Mouse (Mus musculus) ES-E14 (cell line): ENCODE measurements around the gene Dab1. TPM values are rescaled to one million over a fixed set of nuclear protein-coding genes. Genes with fewer than 3 reads are reported as not detected.

Experiments
- DNase-seq: peaks from one replicate; pipeline ENCODE4 v3.0.0-alpha.2; 2013; ENCODE audit warnings: low read depth, low spot score
- H3K27ac ChIP-seq: 2 replicates; pipeline ENCODE4 v1.5.1; 2012; ENCODE audit warnings: low read depth, mild to moderate bottlenecking, low read length, moderate library complexity, mixed read lengths; ENCODE audit not compliant: poor library complexity, insufficient read depth, severe bottlenecking
- H3K36me3 ChIP-seq: 2 replicates; pipeline ENCODE4 v1.6.1; 2012; ENCODE audit warnings: mild to moderate bottlenecking, low read length, moderate library complexity, mixed read lengths; ENCODE audit not compliant: control insufficient read depth, poor library complexity, insufficient read depth, severe bottlenecking
- H3K4me1 ChIP-seq, 2 experiments: fragments of 150-350 bp in 1 of 2; sonication (generic) in 1 of 2; 2 replicates each; pipeline ENCODE4 v1.6.1; 2012; ENCODE audit warnings: low read length in 2 of 2, mild to moderate bottlenecking in 1 of 2, mixed read lengths in 1 of 2; ENCODE audit not compliant: control insufficient read depth in 2 of 2, insufficient read depth in 2 of 2, poor library complexity in 1 of 2
- H3K4me3 ChIP-seq, 2 experiments: fragments of 150-350 bp in 1 of 2; sonication (generic) in 1 of 2; 2 replicates each; pipeline ENCODE4 v1.5.1; 2012; ENCODE audit warnings: low read length in 2 of 2, low read depth in 1 of 2, mild to moderate bottlenecking in 1 of 2, mixed read lengths in 1 of 2; ENCODE audit not compliant: insufficient read depth in 1 of 2, poor library complexity in 1 of 2, severe bottlenecking in 1 of 2
- H3K9ac ChIP-seq: 2 replicates; pipeline ENCODE4 v1.6.1; 2012; ENCODE audit warnings: low read depth, mild to moderate bottlenecking, low read length, mixed read lengths; ENCODE audit not compliant: poor library complexity, insufficient read depth, severe bottlenecking
- H3K9me3 ChIP-seq: fragments of 150-350 bp; sonication (generic); 2 replicates; pipeline ENCODE4 v1.6.1; 2012; ENCODE audit warnings: low read depth, mild to moderate bottlenecking, low read length; ENCODE audit not compliant: control insufficient read depth, insufficient read depth
- CHD2 ChIP-seq: IDR thresholded peaks from 2 replicates; pipeline ENCODE4 v1.6.1; 2014; ENCODE audit warnings: mild to moderate bottlenecking, low read depth, low read length, inconsistent platforms
- HCFC1 ChIP-seq: IDR thresholded peaks from 2 replicates; pipeline ENCODE4 v1.6.1; 2012; ENCODE audit warnings: low read length, inconsistent platforms, borderline replicate concordance; ENCODE audit not compliant: insufficient read depth
- MAFK ChIP-seq: IDR thresholded peaks from 2 replicates; pipeline ENCODE4 v1.6.1; 2014; ENCODE audit warnings: mild to moderate bottlenecking, low read depth, low read length, inconsistent platforms; ENCODE audit not compliant: insufficient read depth
- ZC3H11A ChIP-seq: IDR thresholded peaks from 2 replicates; pipeline ENCODE4 v1.6.1; 2012; ENCODE audit warnings: low read depth, mild to moderate bottlenecking, inconsistent platforms, low read length, borderline replicate concordance
- ZNF384 ChIP-seq: IDR thresholded peaks from 2 replicates; pipeline ENCODE4 v1.6.1; 2012; ENCODE audit warnings: low read depth, low read length, inconsistent platforms
- in situ Hi-C, 2 experiments: fragments of 600-800 bp; cut with MboI; formaldehyde crosslinking; loops; one replicate each; pipeline ENCODE4 v1.15.1; 2025; ENCODE audit warnings: low sequenced_read_pairs in 2 of 2, inconsistent platforms in 1 of 2; ENCODE audit not compliant: unreplicated experiment in 2 of 2
- total RNA-seq: library from RNA; depleted of rRNA; stranded (reverse); fragments of 300-350 nt; gene quantifications from 2 replicates; pipeline ENCODE4 v1.2.3, GENCODE M21; 2012

The Dab1 gene
- total RNA-seq, 1 experiment: 7.9 TPM

- DNase-seq: no peak
- no peak overlapping the region for H3K27ac ChIP-seq
- H3K36me3 ChIP-seq: no peaks in the 10 kb centered on the region
- H3K9ac ChIP-seq: no peak overlapping the region
- in situ Hi-C loops: no loop called here
- no peak overlapping the region for H3K4me3 ChIP-seq
- H3K4me1 ChIP-seq: peaks cover 0 to 7% of the 10 kb centered on the region in 2 experiments; a peak in 1 of 4 replicates
- TF ChIP-seq ZNF384 (no peak), HCFC1 (no peak), CHD2 (no peak), ZC3H11A (no peak), MAFK (no peak)
- no peaks in the 10 kb centered on the region for H3K9me3 ChIP-seq
These were observed 592.6 kb downstream of the Dab1 start for GRCm38 (mm10) chr4:104211531-104212455.

GRCm38 (mm10) chr4:104214724-104215123, 595.6 kb downstream of the Dab1 start:
- Histone ChIP-seq H3K4me1 (peaks cover 0 to 7% of the 10 kb centered on the region in 2 experiments; a peak in 1 of 4 replicates), H3K36me3 (no peaks in the 10 kb centered on the region), H3K27ac (no peak overlapping the region), H3K4me3 (no peak overlapping the region), H3K9ac (no peak overlapping the region), H3K9me3 (no peaks in the 10 kb centered on the region)
- no peak for DNase-seq
- TF ChIP-seq HCFC1 (no peak), MAFK (no peak), ZNF384 (no peak), CHD2 (no peak), ZC3H11A (no peak)
- in situ Hi-C loops: no loop called here

- Histone ChIP-seq H3K27ac (no peak overlapping the region), H3K9me3 (no peaks in the 10 kb centered on the region), H3K4me1 (peaks cover 0 to 7% of the 10 kb centered on the region in 2 experiments; a peak in 1 of 4 replicates), H3K4me3 (no peak overlapping the region), H3K9ac (no peak overlapping the region), H3K36me3 (no peaks in the 10 kb centered on the region)
- in situ Hi-C loops: no loop called here
- TF ChIP-seq MAFK (no peak), CHD2 (no peak), HCFC1 (no peak), ZC3H11A (no peak), ZNF384 (no peak)
- no peak for DNase-seq
These were observed 598.2 kb downstream of the Dab1 start for GRCm38 (mm10) chr4:104217336-104217735.

GRCm38 (mm10) chr4:104218765-104219164, 599.6 kb downstream of the Dab1 start:
- H3K4me3 ChIP-seq: no peak overlapping the region
- H3K9me3 ChIP-seq: no peaks in the 10 kb centered on the region
- no peak for TF ChIP-seq ZC3H11A
- no peak for TF ChIP-seq CHD2
- in situ Hi-C loops: no loop called here
- peaks cover 0 to 7% of the 10 kb centered on the region in 2 experiments; a peak in 1 of 4 replicates for H3K4me1 ChIP-seq
- H3K36me3 ChIP-seq: no peaks in the 10 kb centered on the region
- no peak for DNase-seq
- no peak overlapping the region for H3K9ac ChIP-seq
- H3K27ac ChIP-seq: no peak overlapping the region

- no peaks in the 10 kb centered on the region for H3K9me3 ChIP-seq
- H3K9ac ChIP-seq: no peak overlapping the region
- no peak for DNase-seq
- TF ChIP-seq MAFK (no peak), ZNF384 (no peak), CHD2 (no peak), HCFC1 (no peak), ZC3H11A (no peak)
- H3K4me3 ChIP-seq: no peak overlapping the region
- in situ Hi-C loops: no loop called here
- H3K36me3 ChIP-seq: no peaks in the 10 kb centered on the region
- H3K27ac ChIP-seq: no peak overlapping the region
- peaks cover 0 to 3% of the 10 kb centered on the region in 2 experiments; a peak in 1 of 4 replicates for H3K4me1 ChIP-seq
These were observed 600.9 kb downstream of the Dab1 start for GRCm38 (mm10) chr4:104220099-104220498.
